Mouse (Mus musculus) bone marrow, adult 2 months (tissue): Measurements from ENCODE around the gene Kbtbd4.

Experiments
- CTCF ChIP-seq: fragments of 200-500 bp; IDR thresholded peaks from 2 replicates; pipeline ENCODE4 v1.5.1; 2011; ENCODE audit warnings: low read length, control low read depth; ENCODE audit not compliant: control insufficient read depth, insufficient read depth
- POLR2A ChIP-seq: fragments of 200-500 bp; IDR thresholded peaks from 2 replicates; pipeline ENCODE4 v1.6.1; 2011; ENCODE audit warnings: low read depth, mild to moderate bottlenecking, control low read depth, low read length, borderline replicate concordance; ENCODE audit not compliant: control insufficient read depth

DNA sequence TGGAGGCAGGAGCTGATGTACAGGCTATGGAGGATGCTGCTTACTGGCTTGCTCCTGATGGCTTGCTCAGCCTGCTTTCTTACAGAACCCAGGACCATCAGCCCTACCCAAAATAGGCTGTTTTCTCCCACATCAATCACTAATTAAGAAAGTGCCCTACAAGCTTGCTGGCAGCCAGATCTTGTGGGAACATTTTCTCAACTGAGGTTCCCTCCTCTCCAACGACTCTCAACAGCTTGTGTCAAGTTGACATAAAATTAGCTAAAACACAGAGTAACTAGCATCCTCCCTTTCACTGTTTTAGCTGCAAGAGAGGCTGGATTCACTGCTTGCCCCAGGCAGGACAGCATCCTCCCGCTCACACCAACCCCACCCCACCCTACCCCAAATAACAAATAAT, 22.7 kb upstream of the Kbtbd4 start:
- TF ChIP-seq CTCF (no peak), POLR2A (no peak)
